ENCODE assay signal across 8 mouse cellular contexts in the genomic region with DNA sequence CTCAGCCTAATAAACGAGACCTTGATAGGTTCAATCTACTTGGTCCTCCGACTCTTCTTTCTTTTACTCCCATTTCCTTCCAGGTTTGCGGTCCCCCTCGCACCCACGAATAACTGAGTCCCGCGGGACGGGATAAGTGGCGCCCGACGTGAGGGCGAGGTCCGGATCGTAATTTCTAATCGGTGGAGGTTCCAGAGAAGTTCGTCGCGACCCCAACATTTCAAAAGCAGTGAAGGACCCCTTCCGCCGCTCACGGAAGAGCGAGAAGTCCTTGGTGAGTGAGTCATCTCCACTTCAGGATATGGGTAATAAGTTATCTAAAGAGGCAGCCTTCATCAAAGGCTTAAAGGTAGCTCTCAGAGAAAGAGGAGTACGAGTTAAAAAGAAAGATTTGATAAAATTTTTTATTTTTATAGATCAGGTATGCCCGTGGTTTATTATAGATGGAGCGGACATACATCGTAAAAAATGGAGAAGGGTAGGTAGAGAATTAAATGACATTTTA. TPM values are rescaled to one million over a fixed set of nuclear protein-coding genes. Genes with fewer than 3 reads are reported as not detected.
DNase-seq lines count a peak whose midpoint lies in the region; ATAC-seq lines count a peak whose summit lies in the region.
"Not testable (repeated sequence)": the region's sequence is repeated elsewhere in the genome, so short reads cannot be mapped to it uniquely, and the experiment has no call there.

Gene Gm14226 (plus strand): TSS at position 16 of the 505 bp plus-strand sequence.

- not testable (repeated sequence) for H3K9me3 ChIP-seq in forebrain, embryonic 14.5 days (replicated peaks; ENCODE audit: control insufficient read depth, low read length); hindbrain, embryonic 11.5 days (ENCODE audit: control insufficient read depth, low read length); kidney, embryonic 16.5 days (ENCODE audit: low read length); liver, embryonic 15.5 days (replicated peaks); midbrain, embryonic 15.5 days; stomach, embryonic 15.5 days

- DNase-seq in adrenal gland, adult (ENCODE audit: inconsistent age in 2 of 2, low spot score in 1 of 2), result peak; percentile 44 to 88
- DNase-seq in embryo, embryonic 10 days (ENCODE audit: low spot score), result peak; percentile 22
- DNase-seq in forebrain, embryonic 14.5 days (ENCODE audit: low spot score), result peak; percentile 1
- DNase-seq in hindbrain, embryonic 11.5 days (ENCODE audit: low spot score), result not testable (repeated sequence)

- H3K9ac ChIP-seq in forebrain, embryonic 14.5 days (ENCODE audit: low read length), result peak within 1 kb of the TSS; percentile 66
- H3K9ac ChIP-seq in hindbrain, embryonic 11.5 days (ENCODE audit: low read depth, low read length), result peak within 1 kb of the TSS; percentile 69
- peak within 1 kb of the TSS; percentile 73 for H3K9ac ChIP-seq in kidney, embryonic 16.5 days (replicated peaks; ENCODE audit: low read length)
- peak within 1 kb of the TSS; percentile 40 for H3K9ac ChIP-seq in liver, embryonic 15.5 days
- H3K9ac ChIP-seq in midbrain, embryonic 15.5 days, result peak within 1 kb of the TSS; percentile 41
- peak within 1 kb of the TSS; percentile 38; the same call in 1 of the 2 replicates for H3K9ac ChIP-seq in stomach, embryonic 15.5 days

- H3K27ac ChIP-seq in forebrain, embryonic 14.5 days (ENCODE audit: low read depth, low read length), result peak within 1 kb of the TSS; percentile 84
- peak within 1 kb of the TSS; percentile 64; the same call in 1 of the 2 replicates for H3K27ac ChIP-seq in hindbrain, embryonic 11.5 days (ENCODE audit: low read depth, low read length)
- peak within 1 kb of the TSS; percentile 83 for H3K27ac ChIP-seq in kidney, embryonic 16.5 days (ENCODE audit: low read length)
- peak within 1 kb of the TSS; percentile 60 for H3K27ac ChIP-seq in liver, embryonic 15.5 days (replicated peaks)
- H3K27ac ChIP-seq in midbrain, embryonic 15.5 days, result peak within 1 kb of the TSS; percentile 78
- H3K27ac ChIP-seq in stomach, embryonic 15.5 days, result peak within 1 kb of the TSS; percentile 87; the same call in 1 of the 2 replicates

- WGBS in forebrain, embryonic 14.5 days, result 2% methylated on average over 23 of the region's 26 CpGs
- under 1% methylated on average over 21 of the region's 26 CpGs for WGBS in hindbrain, embryonic 11.5 days
- WGBS in kidney, embryonic 16.5 days, result under 1% methylated on average over 23 of the region's 26 CpGs
- 1% methylated on average over 24 of the region's 26 CpGs for WGBS in liver, embryonic 15.5 days (ENCODE audit: insufficient replicate concordance)
- WGBS in midbrain, embryonic 15.5 days, result under 1% methylated on average over 24 of the region's 26 CpGs
- WGBS in stomach, embryonic 15.5 days, result 1% methylated on average over 24 of the region's 26 CpGs

- not testable (repeated sequence) for H3K36me3 ChIP-seq in forebrain, embryonic 14.5 days (ENCODE audit: control insufficient read depth, insufficient read depth, low read length); hindbrain, embryonic 11.5 days (ENCODE audit: control insufficient read depth, insufficient read depth, low read length); kidney, embryonic 16.5 days (ENCODE audit: insufficient read depth, low read length); liver, embryonic 15.5 days (replicated peaks); midbrain, embryonic 15.5 days (replicated peaks); stomach, embryonic 15.5 days

- H3K4me2 ChIP-seq in forebrain, embryonic 14.5 days (ENCODE audit: low read length), result peak within 1 kb of the TSS; percentile 62
- H3K4me2 ChIP-seq in hindbrain, embryonic 11.5 days (replicated peaks; ENCODE audit: low read depth, low read length), result peak within 1 kb of the TSS; percentile 78
- H3K4me2 ChIP-seq in kidney, embryonic 16.5 days (replicated peaks; ENCODE audit: low read depth, low read length), result peak within 1 kb of the TSS; percentile 97
- H3K4me2 ChIP-seq in liver, embryonic 15.5 days, result peak within 1 kb of the TSS; percentile 86
- H3K4me2 ChIP-seq in midbrain, embryonic 15.5 days, result peak within 1 kb of the TSS; percentile 86
- peak within 1 kb of the TSS; percentile 93 for H3K4me2 ChIP-seq in stomach, embryonic 15.5 days

- ATAC-seq in forebrain, embryonic 14.5 days; hindbrain, embryonic 11.5 days (ENCODE audit: low FRiP score); kidney, embryonic 16.5 days (ENCODE audit: low FRiP score, low TSS enrichment); liver, embryonic 15.5 days (ENCODE audit: insufficient read depth); midbrain, embryonic 15.5 days (replicated peaks); stomach, embryonic 15.5 days (ENCODE audit: insufficient read depth, low FRiP score, low read depth): not testable (repeated sequence)

- not testable (repeated sequence) for H3K27me3 ChIP-seq in forebrain, embryonic 14.5 days (replicated peaks; ENCODE audit: control insufficient read depth, insufficient read depth, low read length); hindbrain, embryonic 11.5 days (ENCODE audit: control insufficient read depth, insufficient read depth, low read length); kidney, embryonic 16.5 days (ENCODE audit: insufficient read depth, low read length); midbrain, embryonic 15.5 days (replicated peaks); stomach, embryonic 15.5 days (replicated peaks)
- peaks cover 36% of the 10 kb centered on the region for H3K27me3 ChIP-seq in liver, embryonic 15.5 days

- not testable (repeated sequence) for H3K4me1 ChIP-seq in forebrain, embryonic 14.5 days (ENCODE audit: control insufficient read depth, insufficient read depth, low read length); hindbrain, embryonic 11.5 days (replicated peaks; ENCODE audit: control insufficient read depth, insufficient read depth, low read length); kidney, embryonic 16.5 days (ENCODE audit: insufficient read depth, low read length); stomach, embryonic 15.5 days
- H3K4me1 ChIP-seq in liver, embryonic 15.5 days (replicated peaks), result peaks cover 15% of the 10 kb centered on the region
- peaks cover 11% of the 10 kb centered on the region for H3K4me1 ChIP-seq in midbrain, embryonic 15.5 days

- peak within 1 kb of the TSS; percentile 30 for H3K4me3 ChIP-seq in forebrain, embryonic 14.5 days (ENCODE audit: low read depth, low read length)
- peak within 1 kb of the TSS; percentile 41 for H3K4me3 ChIP-seq in hindbrain, embryonic 11.5 days (ENCODE audit: low read depth, low read length)
- H3K4me3 ChIP-seq in kidney, embryonic 16.5 days (ENCODE audit: low read length), result peak within 1 kb of the TSS; percentile 58
- peak within 1 kb of the TSS; percentile 57 for H3K4me3 ChIP-seq in liver, embryonic 15.5 days (replicated peaks)
- peak within 1 kb of the TSS; percentile 44 for H3K4me3 ChIP-seq in midbrain, embryonic 15.5 days
- peak within 1 kb of the TSS; percentile 46 for H3K4me3 ChIP-seq in stomach, embryonic 15.5 days (replicated peaks)

RNA-seq across cellular contexts. Expression of gene Gm14226, which starts in this region (rescaled TPM):
- not detected in 2 replicates for polyA plus RNA-seq in forebrain, embryonic 14.5 days (2014; fragmentation: Nextera tagmentation; extraction: Ambion mirVana)
- polyA plus RNA-seq in hindbrain, embryonic 11.5 days (2014; fragmentation: Nextera tagmentation; extraction: Ambion mirVana), result 0.60 and 0.62 TPM in 2 replicates
- polyA plus RNA-seq in kidney, embryonic 16.5 days (2015; fragmentation: Nextera tagmentation; extraction: Ambion mirVana), result 1.9 and 2.1 TPM in 2 replicates
- polyA plus RNA-seq in liver, embryonic 15.5 days (2015; fragmentation: Nextera tagmentation; extraction: Ambion mirVana), result 0.25 and 0.32 TPM in 2 replicates
- polyA plus RNA-seq in midbrain, embryonic 15.5 days (2015; fragmentation: Nextera tagmentation; extraction: Ambion mirVana), result 0.08 TPM in 2 replicates
- 2.6 and 3.1 TPM in 2 replicates for polyA plus RNA-seq in stomach, embryonic 15.5 days (2015; fragmentation: Nextera tagmentation; extraction: Ambion mirVana)

Comparison
In these comparisons a context has a peak if more than half of its experiments do, and no peak if none do; other contexts are left out.
1. Peak in DNase-seq, H3K4me3 ChIP-seq, H3K27ac ChIP-seq, H3K9ac ChIP-seq and H3K4me2 ChIP-seq in forebrain, embryonic 14.5 days; RNA of the gene not detected or under 1 TPM.